Mouse (Mus musculus): ENCODE data around the gene Ifnlr1.

Gene Ifnlr1

GRCm38 (mm10) chr4:135743520-135743919 is 57.4 kb downstream of the Ifnlr1 start:
- no peak for DNase-seq (ENCODE audit: low spot score in 2 of 2)

- DNase-seq (ENCODE audit: low spot score in 2 of 2) = no peak
Observed at GRCm38 (mm10) chr4:135744726-135745448, 58.8 kb downstream of the Ifnlr1 start.

GRCm38 (mm10) chr4:135745613-135746012 is 59.5 kb downstream of the Ifnlr1 start:
- no peak for DNase-seq (ENCODE audit: low spot score in 2 of 2)

GRCm38 (mm10) chr4:135750896-135751295 is 64.8 kb downstream of the Ifnlr1 start:
- DNase-seq (ENCODE audit: low spot score in 2 of 2) = no peak

GRCm38 (mm10) chr4:135752106-135752778 is 66.2 kb downstream of the Ifnlr1 start:
- DNase-seq (ENCODE audit: low spot score in 2 of 2) = no peak

GRCm38 (mm10) chr4:135752779-135753164 is 66.7 kb downstream of the Ifnlr1 start:
- no peak for DNase-seq (ENCODE audit: low spot score in 2 of 2)

All from right cerebral cortex, adult 2 months (tissue).